In the genomic region with DNA sequence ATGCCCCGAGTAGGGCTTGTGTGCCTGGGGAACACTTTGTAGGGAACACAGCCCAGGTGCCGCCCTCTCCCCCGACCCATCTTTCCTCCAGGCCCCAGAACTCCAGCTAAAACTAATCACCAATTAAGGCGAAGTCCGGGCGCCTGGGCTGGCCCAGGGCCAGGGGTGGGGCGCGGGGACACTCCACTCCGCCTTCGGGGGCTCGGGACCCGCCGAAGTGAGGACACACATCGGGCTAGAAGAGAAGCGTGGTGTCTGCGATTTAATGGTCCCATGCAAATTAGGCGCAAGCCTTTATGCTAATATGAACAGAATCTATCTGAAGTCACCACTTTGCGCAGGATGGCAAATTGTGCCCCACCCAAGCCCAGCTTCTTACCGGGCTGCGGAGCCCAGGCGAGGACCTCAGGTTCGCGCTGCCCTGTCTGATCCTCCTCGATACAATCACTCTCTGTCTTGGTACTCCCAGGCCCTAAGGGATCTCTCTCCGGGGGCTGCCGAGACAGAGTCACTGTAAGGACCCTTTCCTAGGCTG, we compare ENCODE assay signal across 2 mouse cellular contexts.
TF ChIP-seq lines count a peak whose summit lies in the region.

No protein-coding gene starts in this region.

TF ChIP-seq in CH12.LX, 34 proteins besides CTCF, POLR2A, EP300 and RAD21:
- TF ChIP-seq KAT2A (IDR thresholded peaks at IDR 0.05; ENCODE audit: insufficient replicate concordance, low read length) (no peak), SMC3 (IDR thresholded peaks at IDR 0.05; ENCODE audit: low read depth, low read length) (no peak), ZKSCAN1 (IDR thresholded peaks at IDR 0.05; ENCODE audit: borderline replicate concordance, low read depth, low read length) (no peak), GABPA (IDR thresholded peaks at IDR 0.05; ENCODE audit: insufficient replicate concordance, low read depth, low read length) (no peak), UBTF (IDR thresholded peaks at IDR 0.05; ENCODE audit: low read depth, low read length) (no peak), SIN3A (IDR thresholded peaks at IDR 0.05; ENCODE audit: low read length) (no peak), BHLHE40 (IDR thresholded peaks at IDR 0.05; ENCODE audit: low read depth, low read length) (no peak), ZMIZ1 (IDR thresholded peaks at IDR 0.05; ENCODE audit: low read depth, low read length) (no peak), MYC (IDR thresholded peaks at IDR 0.05; ENCODE audit: low read depth, low read length) (no peak), USF1 (IDR thresholded peaks at IDR 0.05; ENCODE audit: low read depth, low read length) (no peak), JUN (IDR thresholded peaks at IDR 0.05; ENCODE audit: insufficient read depth, low read depth, low read length) (no peak), ETS1 (conservative IDR thresholded peaks at IDR 0.05; ENCODE audit: low read depth, low read length) (no peak), NRF1 (IDR thresholded peaks at IDR 0.05; ENCODE audit: low read depth, low read length) (no peak)

TF ChIP-seq in myocyte, 11 proteins besides CTCF, POLR2A, EP300 and RAD21:
- TF ChIP-seq MYOD1 (IDR thresholded peaks at IDR 0.05; ENCODE audit: control insufficient read depth in 1 of 3, insufficient read length in 2 of 3, low read depth in 2 of 3) (peak in 1 of 3 experiments; percentile 13), TCF3 (IDR thresholded peaks at IDR 0.05; ENCODE audit: insufficient read length, low read depth) (no peak)
